Mouse (Mus musculus) intestine, postnatal 0 days (tissue): Measurements from ENCODE around the gene Ciita. TPM values are rescaled to one million over a fixed set of nuclear protein-coding genes. Genes with fewer than 3 reads are reported as not detected.

Experiments
- ATAC-seq: fragments of 200-750 bp; cut with Nextera tagmentation; 2 replicates; pipeline ENCODE4 v1.8.0; 2017; ENCODE audit warnings: mild to moderate bottlenecking, moderate TSS enrichment, moderate library complexity
- H3K27ac ChIP-seq: fragments of 300-500 bp; sonication (generic); 2 replicates; pipeline ENCODE4 v1.5.1; 2014; ENCODE audit warnings: mild to moderate bottlenecking, low read depth, low read length, moderate library complexity
- H3K27me3 ChIP-seq: fragments of 300-500 bp; sonication (generic); replicated peaks from 2 replicates; pipeline ENCODE4 v1.6.1; 2014; ENCODE audit warnings: low read length, mixed read lengths; ENCODE audit not compliant: control insufficient read depth, insufficient read depth
- H3K36me3 ChIP-seq: fragments of 300-500 bp; sonication (generic); 2 replicates; pipeline ENCODE4 v1.6.1; 2014; ENCODE audit warnings: mild to moderate bottlenecking, moderate library complexity; ENCODE audit not compliant: control insufficient read depth, insufficient read depth
- H3K4me1 ChIP-seq: fragments of 300-500 bp; sonication (generic); replicated peaks from 2 replicates; pipeline ENCODE4 v1.6.1; 2014; ENCODE audit warnings: antibody characterized with exemption, low read length, mixed read lengths; ENCODE audit not compliant: control insufficient read depth, insufficient read depth
- H3K4me2 ChIP-seq: fragments of 300-500 bp; sonication (generic); replicated peaks from 2 replicates; pipeline ENCODE4 v1.6.1; 2014; ENCODE audit warnings: low read depth, mild to moderate bottlenecking, moderate library complexity
- H3K4me3 ChIP-seq: fragments of 300-500 bp; sonication (generic); 2 replicates; pipeline ENCODE4 v1.5.1; 2014; ENCODE audit warnings: low read depth, low read length
- H3K9ac ChIP-seq: fragments of 300-500 bp; sonication (generic); 2 replicates; pipeline ENCODE4 v1.6.1; 2014; ENCODE audit warnings: mild to moderate bottlenecking, low read depth, low read length
- H3K9me3 ChIP-seq: fragments of 300-500 bp; sonication (generic); 2 replicates; pipeline ENCODE4 v1.6.1; 2016; ENCODE audit warnings: mixed run types; ENCODE audit not compliant: control insufficient read depth
- CTCF ChIP-seq: sonication (generic); IDR thresholded peaks from 2 replicates; pipeline ENCODE4 v1.5.1; 2016; ENCODE audit warnings: low read depth, mild to moderate bottlenecking, control low read depth, antibody characterized with exemption, moderate library complexity
- WGBS: fragments of 180-500 bp; shearing (Covaris S2); extraction: QIAGEN DNeasy Blood & Tissue Kit; methylation state at CpG from one replicate; pipeline ENCODE4 v1.1.7; 2014; 5-methylcytosine and 5-hydroxymethylcytosine counted together
- polyA plus RNA-seq: library from polyadenylated mRNA; unstranded; fragments of >200 nt; fragmentation: Nextera tagmentation; extraction: Ambion mirVana; gene quantifications from 2 replicates; pipeline ENCODE4 v1.2.1, GENCODE M21; 2015

Ciita gene
- 0.42 and 0.64 TPM in 2 replicates for polyA plus RNA-seq

- H3K36me3 ChIP-seq: no peaks in the 10 kb centered on the region
- no peaks in the 10 kb centered on the region for H3K9me3 ChIP-seq
- H3K27ac ChIP-seq: no peak within 1 kb of the TSS
- H3K4me2 ChIP-seq: no peak within 1 kb of the TSS
- TF ChIP-seq CTCF: no peak
- WGBS: 72% methylated on average over 5 of the region's 5 CpGs
- no peak within 1 kb of the TSS for H3K9ac ChIP-seq
- no peak within 1 kb of the TSS for H3K4me3 ChIP-seq
- no peak for ATAC-seq
- H3K27me3 ChIP-seq: no peaks in the 10 kb centered on the region
- H3K4me1 ChIP-seq: no peaks in the 10 kb centered on the region
These were observed at the start of gene Ciita for GRCm38 (mm10) chr16:10479857-10480256. TSS of gene Ciita (plus strand) at chr16:10480059.

GRCm38 (mm10) chr16:10431911-10432310, 47.9 kb upstream of the Ciita start:
- TF ChIP-seq CTCF: no peak
- Histone ChIP-seq H3K9ac (no peak overlapping the region), H3K36me3 (no peaks in the 10 kb centered on the region; the same call in 1 of the 2 replicates), H3K9me3 (no peaks in the 10 kb centered on the region), H3K27me3 (no peaks in the 10 kb centered on the region), H3K4me3 (no peak overlapping the region), H3K27ac (no peak overlapping the region), H3K4me1 (peaks cover 3% of the 10 kb centered on the region; the same call in 1 of the 2 replicates), H3K4me2 (no peak overlapping the region)
- 92% methylated on average over 1 of the region's 1 CpGs for WGBS
- no peak for ATAC-seq

- no peaks in the 10 kb centered on the region for H3K9me3 ChIP-seq
- peaks cover 3% of the 10 kb centered on the region; the same call in 1 of the 2 replicates for H3K4me1 ChIP-seq
- H3K27me3 ChIP-seq: no peaks in the 10 kb centered on the region
- H3K36me3 ChIP-seq: no peaks in the 10 kb centered on the region
- no peak overlapping the region for H3K9ac ChIP-seq
- ATAC-seq: no peak
- 78% methylated on average over 4 of the region's 4 CpGs for WGBS
- H3K27ac ChIP-seq: no peak overlapping the region
- no peak for TF ChIP-seq CTCF
- no peak overlapping the region for H3K4me3 ChIP-seq
- H3K4me2 ChIP-seq: no peak overlapping the region
These were observed 47.5 kb upstream of the Ciita start for GRCm38 (mm10) chr16:10432387-10432786.

GRCm38 (mm10) chr16:10433344-10433743, 46.5 kb upstream of the Ciita start:
- Histone ChIP-seq H3K36me3 (no peaks in the 10 kb centered on the region), H3K4me1 (peaks cover 3% of the 10 kb centered on the region; the same call in 1 of the 2 replicates), H3K4me2 (no peak overlapping the region), H3K9me3 (no peaks in the 10 kb centered on the region), H3K27ac (no peak overlapping the region), H3K27me3 (no peaks in the 10 kb centered on the region), H3K9ac (no peak overlapping the region), H3K4me3 (no peak overlapping the region)
- 92% methylated on average over 5 of the region's 5 CpGs for WGBS
- ATAC-seq: no peak
- TF ChIP-seq CTCF: no peak

- H3K4me3 ChIP-seq: no peak overlapping the region
- peaks cover 3% of the 10 kb centered on the region; the same call in 1 of the 2 replicates for H3K4me1 ChIP-seq
- no peak overlapping the region for H3K9ac ChIP-seq
- H3K27me3 ChIP-seq: no peaks in the 10 kb centered on the region
- peak; percentile 82 for ATAC-seq
- H3K27ac ChIP-seq: no peak overlapping the region
- no peak for TF ChIP-seq CTCF
- H3K36me3 ChIP-seq: no peaks in the 10 kb centered on the region
- no peaks in the 10 kb centered on the region for H3K9me3 ChIP-seq
- H3K4me2 ChIP-seq: no peak overlapping the region
- WGBS: 57% methylated on average over 6 of the region's 6 CpGs
These were observed 43.7 kb upstream of the Ciita start for GRCm38 (mm10) chr16:10436166-10436565.

GRCm38 (mm10) chr16:10438055-10438454, 41.8 kb upstream of the Ciita start:
- TF ChIP-seq CTCF: no peak
- Histone ChIP-seq H3K4me1 (peaks cover 3% of the 10 kb centered on the region; the same call in 1 of the 2 replicates), H3K9ac (no peak overlapping the region), H3K27ac (no peak overlapping the region), H3K36me3 (no peaks in the 10 kb centered on the region), H3K9me3 (no peaks in the 10 kb centered on the region), H3K27me3 (no peaks in the 10 kb centered on the region), H3K4me3 (no peak overlapping the region), H3K4me2 (no peak overlapping the region)
- no peak for ATAC-seq
- 78% methylated on average over 5 of the region's 5 CpGs for WGBS

- Histone ChIP-seq H3K27me3 (no peaks in the 10 kb centered on the region), H3K4me3 (no peak overlapping the region), H3K36me3 (no peaks in the 10 kb centered on the region), H3K9ac (no peak overlapping the region), H3K9me3 (no peaks in the 10 kb centered on the region), H3K4me2 (no peak overlapping the region), H3K4me1 (no peaks in the 10 kb centered on the region), H3K27ac (no peak overlapping the region)
- no peak for TF ChIP-seq CTCF
- ATAC-seq: no peak
- 81% methylated on average over 6 of the region's 6 CpGs for WGBS
These were observed 38.5 kb upstream of the Ciita start for GRCm38 (mm10) chr16:10441328-10441727.
